Mouse (Mus musculus): ENCODE data around the gene Aloxe3. TPM values are rescaled to one million over a fixed set of nuclear protein-coding genes. Genes with fewer than 3 reads are reported as not detected.
A peak's percentile ranks its signal among the peaks of the same experiment; 100 is the strongest.

Aloxe3 gene
- total and polyA plus RNA-seq, 3 experiments: 0.13 TPM; not detected in 2

DNA sequence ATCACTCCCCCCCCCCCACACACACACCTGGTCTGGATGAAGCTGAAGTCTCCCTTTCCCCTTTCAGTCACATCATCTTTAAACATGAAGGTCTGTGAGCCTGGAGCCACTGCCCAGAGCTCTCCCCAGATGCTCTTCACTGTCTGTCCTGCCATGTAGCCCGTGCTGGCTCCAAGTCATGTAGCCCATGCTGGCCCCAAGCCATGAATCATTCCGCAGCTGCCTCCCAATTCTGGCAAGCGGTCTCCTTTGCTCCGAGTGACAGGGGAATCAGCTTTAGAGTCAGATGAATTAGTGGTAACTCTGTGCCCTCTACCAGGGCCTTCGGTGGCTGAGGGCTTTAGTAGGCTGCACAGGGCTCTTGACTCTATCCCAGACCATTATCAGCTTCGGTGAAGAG, 24.0 kb downstream of the Aloxe3 start:
- H3K27ac ChIP-seq (ENCODE audit: control insufficient read depth, low read depth, low read length): no peak overlapping the region
- no peak for DNase-seq (ENCODE audit: low read depth, low spot score)
- no peaks in the 10 kb centered on the region for H3K79me2 ChIP-seq (ENCODE audit: control insufficient read depth, insufficient read depth, low read length, poor library complexity)
- no peak overlapping the region for H3K9ac ChIP-seq (ENCODE audit: control insufficient read depth, low read depth, low read length, poor library complexity, severe bottlenecking)
- H3K36me3 ChIP-seq (ENCODE audit: control insufficient read depth in 1 of 2, insufficient read depth in 2 of 2, low read length in 2 of 2): no peaks in the 10 kb centered on the region
- H3K9me3 ChIP-seq (replicated peaks; ENCODE audit: insufficient read depth, low read length): no peaks in the 10 kb centered on the region
- H3K27me3 ChIP-seq (ENCODE audit: control insufficient read depth in 1 of 2, insufficient read depth in 2 of 2, low read length in 2 of 2): peaks cover 7 to 15% of the 10 kb centered on the region in 2 experiments
- H3K4me1 ChIP-seq (ENCODE audit: control insufficient read depth in 1 of 2, insufficient read depth in 2 of 2, low read length in 2 of 2): no peaks in the 10 kb centered on the region
- no peak overlapping the region for H3K4me3 ChIP-seq (ENCODE audit: control insufficient read depth in 1 of 2, insufficient read depth in 1 of 2, low read depth in 2 of 2, low read length in 2 of 2)
- no peak for TF ChIP-seq POLR2A (IDR thresholded peaks at IDR 0.05; ENCODE audit: control insufficient read depth in 1 of 2, insufficient read depth in 1 of 2, low read depth in 1 of 2, low read length in 2 of 2, poor library complexity in 1 of 2)
- no peak for TF ChIP-seq ZKSCAN1 (IDR thresholded peaks at IDR 0.05; ENCODE audit: low read depth, low read length)
- no peak for TF ChIP-seq MEF2A (IDR thresholded peaks at IDR 0.05; ENCODE audit: extremely low read depth, insufficient replicate concordance, low read depth, low read length, poor library complexity, severe bottlenecking)
- TF ChIP-seq MAX (IDR thresholded peaks at IDR 0.05; ENCODE audit: low read length): no peak
- TF ChIP-seq NRF1 (IDR thresholded peaks at IDR 0.05; ENCODE audit: insufficient read depth, low read depth, low read length, poor library complexity, severe bottlenecking): no peak
- TF ChIP-seq MAFK (IDR thresholded peaks at IDR 0.05; ENCODE audit: borderline replicate concordance, low read depth, low read length): no peak
- TF ChIP-seq CHD2 (IDR thresholded peaks at IDR 0.05; ENCODE audit: low read length): no peak
- no peak for TF ChIP-seq ZC3H11A (IDR thresholded peaks at IDR 0.05; ENCODE audit: low read depth, low read length)
- no peak for TF ChIP-seq GABPA (IDR thresholded peaks at IDR 0.05; ENCODE audit: low read depth, low read length)
- TF ChIP-seq POLR2AphosphoS2 (IDR thresholded peaks at IDR 0.05; ENCODE audit: low read length): no peak
- TF ChIP-seq TAL1 (IDR thresholded peaks at IDR 0.05; ENCODE audit: low read length): no peak
- no peak for TF ChIP-seq BHLHE40 (IDR thresholded peaks at IDR 0.05; ENCODE audit: borderline replicate concordance, low read depth, low read length)
- no peak for TF ChIP-seq TCF12 (IDR thresholded peaks at IDR 0.05; ENCODE audit: low read depth, low read length)
- TF ChIP-seq MAZ (IDR thresholded peaks at IDR 0.05; ENCODE audit: low read depth, low read length): no peak
- no peak for TF ChIP-seq USF1 (IDR thresholded peaks at IDR 0.05; ENCODE audit: low read depth, low read length)
- TF ChIP-seq RAD21 (IDR thresholded peaks at IDR 0.05; ENCODE audit: low read depth, low read length): no peak
- TF ChIP-seq ZMIZ1 (IDR thresholded peaks at IDR 0.05; ENCODE audit: low read depth, low read length): no peak
- no peak for TF ChIP-seq USF2 (IDR thresholded peaks at IDR 0.05; ENCODE audit: borderline replicate concordance in 1 of 2, insufficient read depth in 1 of 2, low read depth in 1 of 2, low read length in 2 of 2)

DNA sequence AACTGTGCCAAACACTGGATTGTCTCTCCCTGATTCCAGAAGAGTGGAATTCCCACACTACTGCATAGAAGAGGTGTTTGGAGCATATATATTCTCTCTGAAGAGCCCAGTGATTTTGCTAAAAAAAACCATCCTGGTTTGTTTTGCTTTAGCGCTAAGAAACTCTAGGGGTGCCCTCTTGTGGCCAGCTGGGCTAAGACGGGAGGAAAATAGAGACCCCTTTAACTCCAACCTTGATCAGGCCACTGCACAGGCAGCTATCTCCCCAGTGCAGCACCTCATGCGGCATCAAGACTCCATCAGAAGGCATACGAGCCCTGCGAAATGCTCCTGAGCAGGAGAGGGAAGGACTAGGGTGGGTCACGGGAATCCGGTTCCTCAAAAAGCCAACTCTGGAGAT, 24.7 kb downstream of the Aloxe3 start:
- Histone ChIP-seq H3K27me3 (ENCODE audit: control insufficient read depth in 1 of 2, insufficient read depth in 2 of 2, low read length in 2 of 2) (peaks cover 7 to 15% of the 10 kb centered on the region in 2 experiments), H3K9ac (ENCODE audit: control insufficient read depth, low read depth, low read length, poor library complexity, severe bottlenecking) (no peak overlapping the region), H3K4me3 (ENCODE audit: control insufficient read depth in 1 of 2, insufficient read depth in 1 of 2, low read depth in 2 of 2, low read length in 2 of 2) (no peak overlapping the region), H3K36me3 (ENCODE audit: control insufficient read depth in 1 of 2, insufficient read depth in 2 of 2, low read length in 2 of 2) (0 out of 4 replicates have a peak, but pooled peaks cover 0 to 2% of the 10 kb centered on the region in 2 experiments), H3K9me3 (replicated peaks; ENCODE audit: insufficient read depth, low read length) (no peaks in the 10 kb centered on the region), H3K27ac (ENCODE audit: control insufficient read depth, low read depth, low read length) (no peak overlapping the region), H3K4me1 (ENCODE audit: control insufficient read depth in 1 of 2, insufficient read depth in 2 of 2, low read length in 2 of 2) (no peaks in the 10 kb centered on the region), H3K79me2 (ENCODE audit: control insufficient read depth, insufficient read depth, low read length, poor library complexity) (no peaks in the 10 kb centered on the region)
- peak; percentile 78 for DNase-seq (ENCODE audit: low read depth, low spot score)
- TF ChIP-seq EP300 (IDR thresholded peaks at IDR 0.05; ENCODE audit: low read depth in 1 of 2, low read length in 2 of 2) (no peak), MAFK (IDR thresholded peaks at IDR 0.05; ENCODE audit: borderline replicate concordance, low read depth, low read length) (no peak), NELFE (IDR thresholded peaks at IDR 0.05; ENCODE audit: low read depth, low read length) (no peak), GATA1 (IDR thresholded peaks at IDR 0.05; ENCODE audit: low read depth, low read length) (no peak), NRF1 (IDR thresholded peaks at IDR 0.05; ENCODE audit: insufficient read depth, low read depth, low read length, poor library complexity, severe bottlenecking) (no peak), SIN3A (IDR thresholded peaks at IDR 0.05; ENCODE audit: low read length) (peak; percentile 44; the same call in 1 of the 2 replicates), USF2 (IDR thresholded peaks at IDR 0.05; ENCODE audit: borderline replicate concordance in 1 of 2, insufficient read depth in 1 of 2, low read depth in 1 of 2, low read length in 2 of 2) (no peak), ETS1 (IDR thresholded peaks at IDR 0.05; ENCODE audit: low read depth, low read length) (no peak), HCFC1 (IDR thresholded peaks at IDR 0.05; ENCODE audit: low read depth, low read length) (no peak), BHLHE40 (IDR thresholded peaks at IDR 0.05; ENCODE audit: borderline replicate concordance, low read depth, low read length) (no peak), MEF2A (IDR thresholded peaks at IDR 0.05; ENCODE audit: extremely low read depth, insufficient replicate concordance, low read depth, low read length, poor library complexity, severe bottlenecking) (no peak), USF1 (IDR thresholded peaks at IDR 0.05; ENCODE audit: low read depth, low read length) (no peak), MAX (IDR thresholded peaks at IDR 0.05; ENCODE audit: low read length) (no peak), MXI1 (IDR thresholded peaks at IDR 0.05; ENCODE audit: low read depth, low read length) (0 out of 2 replicates have a peak, but pooled peaks have one; percentile 21), ELF1 (IDR thresholded peaks at IDR 0.05; ENCODE audit: low read depth, low read length) (no peak), TBP (IDR thresholded peaks at IDR 0.05; ENCODE audit: low read depth, low read length) (no peak), CHD2 (IDR thresholded peaks at IDR 0.05; ENCODE audit: low read length) (no peak), MAZ (IDR thresholded peaks at IDR 0.05; ENCODE audit: low read depth, low read length) (no peak), CTCF (IDR thresholded peaks at IDR 0.05 in 2 of 3, conservative IDR thresholded peaks at IDR 0.05 in 1 of 3; ENCODE audit: control insufficient read depth in 1 of 3, insufficient read depth in 1 of 3, low read depth in 2 of 3, low read length in 3 of 3, poor library complexity in 1 of 3, severe bottlenecking in 1 of 3) (peak; percentile 53 to 80 (median 78)), ZC3H11A (IDR thresholded peaks at IDR 0.05; ENCODE audit: low read depth, low read length) (peak; percentile 76), POLR2AphosphoS2 (IDR thresholded peaks at IDR 0.05; ENCODE audit: low read length) (no peak), ZKSCAN1 (IDR thresholded peaks at IDR 0.05; ENCODE audit: low read depth, low read length) (no peak), MYB (IDR thresholded peaks at IDR 0.05; ENCODE audit: low read depth, low read length) (no peak)
